Mouse (Mus musculus) splenic B cell, adult 2 months (primary cell): ENCODE data around the gene Sox1.

Experiments used
- DNase-seq: peaks from one replicate; pipeline ENCODE4 v3.0.0-alpha.2; 2011; ENCODE audit warnings: low read depth, low spot score
- H3K27me3 ChIP-seq: 2 replicates; pipeline ENCODE4 v1.6.1; 2012; ENCODE audit warnings: mild to moderate bottlenecking, low read length, moderate library complexity, mixed read lengths; ENCODE audit not compliant: control insufficient read depth, poor library complexity, insufficient read depth, severe bottlenecking
- H3K36me3 ChIP-seq: 2 replicates; pipeline ENCODE4 v1.6.1; 2012; ENCODE audit warnings: mild to moderate bottlenecking, low read length, moderate library complexity, mixed read lengths; ENCODE audit not compliant: control insufficient read depth, poor library complexity, insufficient read depth, severe bottlenecking

Sox1 gene

GRCm38 (mm10) chr8:12427886-12428799, 33.0 kb downstream of the Sox1 start:
- DNase-seq = no peak
- Histone ChIP-seq H3K27me3 (no peaks in the 10 kb centered on the region), H3K36me3 (no peaks in the 10 kb centered on the region)

GRCm38 (mm10) chr8:12428931-12429330, 33.8 kb downstream of the Sox1 start:
- Histone ChIP-seq H3K36me3 (no peaks in the 10 kb centered on the region), H3K27me3 (no peaks in the 10 kb centered on the region)
- DNase-seq = no peak

GRCm38 (mm10) chr8:12429601-12430172, 34.6 kb downstream of the Sox1 start:
- no peaks in the 10 kb centered on the region for H3K36me3 ChIP-seq
- DNase-seq = no peak

GRCm38 (mm10) chr8:12430173-12430899, 35.2 kb downstream of the Sox1 start:
- Histone ChIP-seq H3K27me3 (no peaks in the 10 kb centered on the region), H3K36me3 (no peaks in the 10 kb centered on the region)
- no peak for DNase-seq

More at GRCm38 (mm10) chr8:12429601-12430172, 34.6 kb downstream of the Sox1 start:
- H3K27me3 ChIP-seq = no peaks in the 10 kb centered on the region

- Histone ChIP-seq H3K27me3 (no peaks in the 10 kb centered on the region), H3K36me3 (no peaks in the 10 kb centered on the region)
- DNase-seq = no peak
These were observed 36.0 kb downstream of the Sox1 start for GRCm38 (mm10) chr8:12430900-12431737.

- DNase-seq = no peak
- no peaks in the 10 kb centered on the region for H3K27me3 ChIP-seq
- no peaks in the 10 kb centered on the region for H3K36me3 ChIP-seq
These were observed 36.6 kb downstream of the Sox1 start for GRCm38 (mm10) chr8:12431738-12432055.

GRCm38 (mm10) chr8:12432546-12432945, 37.5 kb downstream of the Sox1 start:
- H3K36me3 ChIP-seq = no peaks in the 10 kb centered on the region
- no peaks in the 10 kb centered on the region for H3K27me3 ChIP-seq
- DNase-seq = no peak

- DNase-seq = no peak
- no peaks in the 10 kb centered on the region for H3K36me3 ChIP-seq
These were observed 39.7 kb downstream of the Sox1 start for GRCm38 (mm10) chr8:12434771-12435170.

GRCm38 (mm10) chr8:12438021-12438420, 42.9 kb downstream of the Sox1 start:
- H3K36me3 ChIP-seq = no peaks in the 10 kb centered on the region
- no peak for DNase-seq
- H3K27me3 ChIP-seq = no peaks in the 10 kb centered on the region

More at GRCm38 (mm10) chr8:12434771-12435170, 39.7 kb downstream of the Sox1 start:
- no peaks in the 10 kb centered on the region for H3K27me3 ChIP-seq

- DNase-seq = no peak
- no peaks in the 10 kb centered on the region for H3K27me3 ChIP-seq
- H3K36me3 ChIP-seq = no peaks in the 10 kb centered on the region
These were observed 43.9 kb downstream of the Sox1 start for GRCm38 (mm10) chr8:12439044-12439443.

- Histone ChIP-seq H3K27me3 (no peaks in the 10 kb centered on the region), H3K36me3 (no peaks in the 10 kb centered on the region)
- DNase-seq = no peak
These were observed 44.8 kb downstream of the Sox1 start for GRCm38 (mm10) chr8:12439846-12440245.

- Histone ChIP-seq H3K27me3 (no peaks in the 10 kb centered on the region), H3K36me3 (no peaks in the 10 kb centered on the region)
- no peak for DNase-seq
These were observed 45.9 kb downstream of the Sox1 start for GRCm38 (mm10) chr8:12440997-12441396.

- H3K27me3 ChIP-seq = no peaks in the 10 kb centered on the region
- no peak for DNase-seq
- no peaks in the 10 kb centered on the region for H3K36me3 ChIP-seq
These were observed 50.2 kb downstream of the Sox1 start for GRCm38 (mm10) chr8:12445258-12445657.

GRCm38 (mm10) chr8:12445926-12446680, 51.0 kb downstream of the Sox1 start:
- DNase-seq = no peak
- H3K27me3 ChIP-seq = no peaks in the 10 kb centered on the region
- no peaks in the 10 kb centered on the region for H3K36me3 ChIP-seq
